Mouse (Mus musculus): ENCODE measurements at regions not wholly inside any gene's neighbourhood (a gene's known extent, or its start where the extent isn't known, plus 50 kb on each side); places are given as distances from the start of the nearest gene placed in this dataset.

DNA sequence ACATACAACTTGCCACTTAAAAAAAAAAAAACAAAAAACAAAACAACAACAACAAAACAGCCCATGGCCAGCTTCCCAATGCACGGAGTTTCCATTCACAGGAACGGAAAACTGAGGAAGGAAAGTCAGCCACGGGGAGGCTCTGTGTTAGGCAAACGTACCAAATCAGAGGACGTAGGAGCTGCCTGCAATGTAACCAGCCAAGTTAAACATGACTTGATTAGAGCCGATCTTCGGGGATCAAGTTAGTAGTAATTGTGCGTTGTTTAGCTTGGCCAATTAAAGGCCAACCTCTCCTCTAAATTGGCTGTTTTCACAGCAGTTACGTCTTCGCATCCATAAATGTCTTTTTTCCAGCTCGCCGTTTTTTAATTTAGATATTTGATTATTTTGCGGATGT lies 190.7 kb downstream of the Cd83 start:
- DNase-seq = no peak

- DNase-seq = no peak
Observed at GRCm38 (mm10) chr13:43975801-43976200, 191.2 kb downstream of the Cd83 start.

- no peak for DNase-seq
Observed at GRCm38 (mm10) chr13:43976676-43977075, 192.1 kb downstream of the Cd83 start.

DNA sequence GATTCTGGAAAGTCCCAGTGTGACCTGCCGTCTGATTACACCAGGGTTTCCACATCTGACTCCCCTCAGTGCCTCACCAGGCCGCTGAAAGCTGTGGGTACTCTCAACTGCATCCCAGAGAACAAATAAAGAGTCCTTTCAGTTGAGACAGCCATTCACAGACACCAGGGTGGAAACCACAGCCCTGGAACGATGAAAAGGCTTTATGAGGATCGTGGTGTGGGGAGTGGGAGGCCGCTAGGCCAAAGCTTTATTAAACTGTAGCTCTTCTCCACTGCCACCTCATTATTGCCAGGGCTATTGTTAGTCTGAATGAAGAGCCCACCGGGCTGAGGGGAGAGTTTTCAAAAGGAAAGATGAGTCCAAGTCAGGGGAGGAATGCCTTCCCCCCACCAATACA lies 202.8 kb downstream of the Cd83 start:
- DNase-seq = no peak

GRCm38 (mm10) chr13:43988421-43988820 lies 203.8 kb downstream of the Cd83 start:
- DNase-seq = no peak

DNA sequence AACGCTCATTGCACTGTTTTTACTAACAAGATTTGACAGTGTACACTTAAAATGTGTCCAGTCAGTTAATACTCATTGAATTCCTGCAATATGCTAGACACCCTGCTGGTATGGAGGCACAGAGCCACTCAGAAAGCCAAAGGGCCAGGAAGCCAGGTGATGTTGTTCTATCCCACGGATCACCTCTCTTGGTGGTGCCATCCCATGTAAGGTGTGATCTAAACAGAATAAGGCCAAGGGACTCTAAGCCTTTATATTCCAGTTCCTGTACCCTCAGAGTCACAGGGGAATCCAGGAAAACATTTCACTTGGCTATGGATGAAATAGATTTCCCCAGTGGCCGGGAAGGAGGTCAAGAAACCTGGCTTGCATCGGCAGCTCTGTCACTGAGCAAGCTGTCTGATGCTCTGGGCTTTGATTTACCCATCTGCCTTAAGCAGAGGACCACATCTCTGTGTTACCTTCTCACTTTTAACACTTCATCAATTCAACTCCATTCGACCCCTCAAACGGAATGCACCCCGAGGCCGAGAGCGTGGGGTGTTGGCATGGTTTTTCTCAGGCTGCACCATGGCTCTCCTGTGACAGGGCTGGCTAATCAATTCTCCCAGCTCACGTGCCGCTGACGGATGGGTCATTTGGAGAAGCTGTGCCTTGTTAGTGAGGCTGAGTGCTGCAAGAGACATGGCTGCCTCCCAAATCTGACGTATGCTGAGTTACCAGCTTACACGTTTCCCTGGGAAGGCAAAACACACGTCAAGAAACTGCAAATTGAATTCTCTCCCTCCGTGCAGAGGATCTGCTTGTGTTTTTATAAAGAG lies 205.9 kb downstream of the Cd83 start:
- DNase-seq = peak; percentile 58

GRCm38 (mm10) chr13:43991774-43992173 lies 207.2 kb downstream of the Cd83 start:
- peak; percentile 17 for DNase-seq

DNA sequence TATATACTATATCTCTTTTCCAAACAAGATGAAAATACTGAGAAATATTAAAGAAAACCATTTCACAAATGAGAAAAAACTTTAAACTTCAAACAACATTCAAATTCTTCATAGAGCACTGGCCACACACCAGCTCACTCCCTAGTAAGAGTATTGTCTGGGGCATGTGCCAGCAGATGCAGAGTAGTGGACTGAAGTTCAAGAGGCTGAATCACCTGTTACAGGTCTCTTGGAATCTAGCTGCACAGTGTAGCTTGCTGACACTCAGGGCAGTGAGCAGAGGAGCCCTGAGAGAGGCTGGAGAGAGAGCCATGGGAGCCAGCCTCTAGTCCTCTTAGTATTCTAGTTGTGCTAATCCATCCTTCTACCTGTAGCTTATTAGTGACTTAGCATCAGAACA lies 208.4 kb downstream of the Cd83 start:
- no peak for DNase-seq

- DNase-seq = no peak
Observed at GRCm38 (mm10) chr13:43994361-43994760, 209.8 kb downstream of the Cd83 start.

GRCm38 (mm10) chr13:43995623-43996022 lies 211.0 kb downstream of the Cd83 start:
- no peak for DNase-seq

DNA sequence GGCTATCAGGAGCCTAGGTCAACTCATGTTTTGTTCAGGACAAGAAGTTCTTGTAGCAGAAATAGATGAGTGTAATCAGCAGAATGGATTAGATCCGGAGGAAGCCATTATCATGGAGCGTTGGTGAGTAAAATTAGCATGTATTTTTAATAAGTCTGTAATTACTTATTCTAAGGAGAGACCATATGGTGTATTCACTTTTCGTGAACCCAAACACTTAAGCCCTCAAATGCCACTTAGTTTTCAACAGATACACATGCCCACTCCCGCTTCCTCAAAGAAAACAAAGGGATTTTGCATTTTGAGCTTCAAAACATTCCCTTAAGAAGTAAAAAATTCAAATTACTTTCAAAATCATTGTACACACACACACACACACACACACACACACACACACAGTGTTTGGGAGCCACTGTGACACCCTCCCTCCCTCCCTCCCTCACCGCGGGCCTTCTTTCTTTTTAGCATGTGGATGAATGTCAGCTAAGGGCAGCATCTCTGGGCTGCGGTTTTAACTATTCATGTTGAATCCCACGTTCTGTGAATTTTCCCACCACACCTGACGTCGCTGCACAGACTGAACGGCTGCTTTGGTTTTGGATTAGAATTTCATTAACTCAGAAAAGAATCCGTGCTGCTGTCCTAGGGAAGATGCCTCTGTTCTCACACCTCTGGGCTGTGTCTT lies 217.4 kb downstream of the Cd83 start:
- no peak for DNase-seq

- no peak for DNase-seq
Observed at GRCm38 (mm10) chr13:44012868-44013267, 228.3 kb downstream of the Cd83 start.

GRCm38 (mm10) chr13:44018489-44019303 lies 234.1 kb downstream of the Cd83 start:
- no peak for DNase-seq

- no peak for DNase-seq
Observed at GRCm38 (mm10) chr13:44019304-44019583, 234.7 kb downstream of the Cd83 start.

- DNase-seq = no peak
Observed at GRCm38 (mm10) chr13:44020851-44021250, 236.3 kb downstream of the Cd83 start.

GRCm38 (mm10) chr13:44022106-44022505 lies 237.5 kb downstream of the Cd83 start:
- DNase-seq = no peak

- DNase-seq = no peak
Observed at GRCm38 (mm10) chr13:44024612-44025011, 240.0 kb downstream of the Cd83 start.

- DNase-seq = no peak
Observed at GRCm38 (mm10) chr13:44026321-44027255, 242.0 kb downstream of the Cd83 start.

GRCm38 (mm10) chr13:44028081-44028480 lies 243.5 kb downstream of the Cd83 start:
- DNase-seq = no peak

- no peak for DNase-seq
Observed at GRCm38 (mm10) chr13:44030590-44030989, 246.0 kb downstream of the Cd83 start.

GRCm38 (mm10) chr13:44037774-44038294 lies 253.3 kb downstream of the Cd83 start:
- no peak for DNase-seq

DNA sequence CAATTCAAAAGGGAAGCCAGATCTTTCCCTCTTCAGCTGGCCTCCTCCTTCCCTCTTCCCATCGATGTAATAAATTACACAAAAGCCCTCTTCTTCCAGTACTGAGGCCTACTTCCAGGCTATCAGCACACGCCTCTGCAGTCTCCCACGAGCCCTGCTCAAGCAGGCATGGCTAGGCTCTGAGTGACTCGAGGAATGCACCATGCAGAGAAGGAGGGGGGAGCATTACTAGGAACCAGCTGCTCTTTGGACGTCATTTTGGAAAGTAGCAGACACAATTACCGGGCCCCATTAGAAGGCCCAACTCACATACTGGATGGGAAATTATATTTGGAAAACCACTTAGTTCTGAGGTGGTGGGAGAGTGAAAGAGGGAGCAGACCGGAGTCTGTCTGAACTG lies 253.7 kb downstream of the Cd83 start:
- DNase-seq = no peak
